Mouse (Mus musculus): Measurements from ENCODE around the gene Ccdc43. TPM values are rescaled to one million over a fixed set of nuclear protein-coding genes. Genes with fewer than 3 reads are reported as not detected.
A peak's percentile ranks its signal among the peaks of the same experiment; 100 is the strongest.

The Ccdc43 gene
- 43.7 and 45.9 TPM in 2 replicates for polyA plus RNA-seq (2016; fragmentation: Nextera tagmentation; extraction: Ambion mirVana)

DNA sequence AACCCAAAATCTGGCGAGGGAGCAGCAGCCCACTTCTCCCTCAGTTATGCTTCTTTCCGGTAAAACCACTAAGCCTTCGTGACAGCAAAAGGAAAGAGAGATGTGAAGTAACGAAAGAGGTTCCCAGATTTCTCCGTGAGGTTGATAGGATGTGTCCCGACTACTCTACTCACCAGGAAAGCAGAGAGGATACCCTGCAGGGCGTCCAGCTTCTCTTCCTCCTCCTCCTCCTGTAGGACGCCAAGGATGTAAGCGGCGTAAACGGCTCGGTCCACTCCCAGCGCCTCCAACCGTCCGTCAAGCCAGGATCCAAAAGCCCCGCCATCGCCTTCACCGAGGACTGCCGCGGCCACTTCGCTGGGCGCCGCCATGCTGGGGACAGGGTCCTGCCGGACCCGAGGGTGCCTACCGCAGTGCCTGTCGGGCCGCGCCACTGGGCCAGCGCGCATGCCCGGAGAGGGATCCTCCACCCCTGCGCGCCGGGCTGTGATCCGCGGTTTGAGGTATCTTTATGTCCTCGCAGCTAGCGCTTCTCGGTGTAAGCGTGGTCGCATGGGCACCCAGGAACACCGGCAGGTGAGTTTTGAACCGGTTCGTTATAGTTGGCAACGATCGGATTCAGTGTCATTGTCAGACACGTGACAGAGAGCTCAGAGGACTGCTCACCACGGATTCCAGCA, at the start of gene Ccdc43:
Gene Ccdc43, minus strand, starts transcription at position 445 of the 680 bp plus-strand sequence.
- Histone ChIP-seq H3K36me3 (no peaks in the 10 kb centered on the region), H3K9me3 (no peaks in the 10 kb centered on the region), H3K9ac (peak within 1 kb of the TSS; percentile 71), H3K27ac (no peak within 1 kb of the TSS; the same call in 1 of the 2 replicates), H3K4me3 (peak within 1 kb of the TSS; percentile 73), H3K27me3 (replicated peaks) (no peaks in the 10 kb centered on the region), H3K4me1 (peaks cover 8% of the 10 kb centered on the region), H3K4me2 (replicated peaks) (peak within 1 kb of the TSS; percentile 82)
- under 1% methylated on average over 49 of the region's 49 CpGs for WGBS
- peak; percentile 93 for ATAC-seq (ENCODE audit: low FRiP score, low read depth)

DNA sequence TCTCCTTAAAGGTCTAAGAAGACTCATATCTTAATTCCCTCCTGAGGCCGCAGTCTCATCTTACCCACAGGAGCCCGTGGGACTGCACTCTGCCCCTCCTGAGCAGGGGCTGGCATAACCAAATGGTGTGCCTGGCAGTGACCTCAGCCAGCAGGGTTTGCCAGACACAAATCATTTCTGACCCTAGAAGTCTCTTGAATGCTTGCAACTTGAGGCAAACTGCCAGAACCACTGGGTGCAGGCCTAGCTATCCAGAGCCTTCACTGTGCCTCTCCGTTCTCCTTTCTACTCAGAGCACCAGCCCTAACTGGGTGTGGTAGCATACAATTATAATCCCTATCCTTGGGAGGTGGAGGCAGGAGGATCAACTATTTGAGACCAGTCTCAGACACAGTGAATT, 47.2 kb upstream of the Ccdc43 start:
- H3K9me3 ChIP-seq = no peaks in the 10 kb centered on the region
- no peak overlapping the region for H3K4me2 ChIP-seq (replicated peaks)
- 93% methylated on average over 3 of the region's 3 CpGs for WGBS
- peaks cover 11% of the 10 kb centered on the region; the same call in 1 of the 2 replicates for H3K4me1 ChIP-seq
- H3K27me3 ChIP-seq (replicated peaks) = no peaks in the 10 kb centered on the region
- H3K4me3 ChIP-seq = no peak overlapping the region
- H3K36me3 ChIP-seq = no peaks in the 10 kb centered on the region
- no peak overlapping the region for H3K27ac ChIP-seq
- ATAC-seq (ENCODE audit: low FRiP score, low read depth) = no peak
- no peak overlapping the region for H3K9ac ChIP-seq

DNA sequence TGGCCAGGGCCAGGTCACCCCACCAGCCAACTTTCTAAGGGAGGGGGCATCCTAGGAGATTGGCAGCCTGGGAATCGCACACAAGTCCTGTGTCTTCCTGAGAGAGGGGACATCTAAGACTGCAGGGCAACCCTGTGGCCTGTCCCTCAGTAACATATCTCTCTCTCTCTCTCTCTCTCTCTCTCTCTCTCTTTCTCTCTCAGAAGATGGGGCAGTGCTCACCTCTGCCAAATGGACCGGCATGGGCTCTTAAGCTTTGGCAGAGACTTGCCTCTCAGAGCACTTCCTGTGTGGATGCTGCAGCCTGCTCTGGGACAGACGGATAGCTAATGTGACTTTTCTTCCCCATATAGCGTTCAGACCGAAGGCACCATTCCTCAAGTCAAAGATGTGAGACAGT, 45.3 kb upstream of the Ccdc43 start:
- Histone ChIP-seq H3K4me1 (peaks cover 17% of the 10 kb centered on the region), H3K27ac (no peak overlapping the region), H3K27me3 (replicated peaks) (peaks cover 6% of the 10 kb centered on the region; the same call in 1 of the 2 replicates), H3K9ac (no peak overlapping the region), H3K36me3 (no peaks in the 10 kb centered on the region), H3K9me3 (no peaks in the 10 kb centered on the region), H3K4me2 (replicated peaks) (no peak overlapping the region), H3K4me3 (no peak overlapping the region)
- 83% methylated on average over 5 of the region's 5 CpGs for WGBS
- ATAC-seq (ENCODE audit: low FRiP score, low read depth) = no peak

DNA sequence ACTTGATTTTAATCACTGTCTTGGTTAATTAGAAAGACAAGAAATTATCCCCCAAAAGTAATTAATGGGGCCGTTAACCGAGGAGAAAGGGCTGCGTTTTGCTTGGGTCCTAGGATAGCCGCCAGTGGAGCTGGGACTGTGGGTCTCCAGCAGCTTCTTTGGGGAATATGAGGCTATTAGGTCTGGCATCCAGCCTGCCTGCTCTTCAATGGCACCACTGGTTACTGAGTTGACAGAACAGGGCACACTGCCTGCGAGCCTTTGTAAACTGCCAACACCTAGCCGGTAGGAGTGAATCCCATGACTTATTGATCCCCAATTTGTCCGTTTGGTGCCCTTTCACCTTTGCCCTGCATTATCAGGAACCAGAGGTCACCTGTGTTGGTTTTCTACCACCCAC, 44.5 kb upstream of the Ccdc43 start:
- ATAC-seq (ENCODE audit: low FRiP score, low read depth) = no peak
- H3K4me1 ChIP-seq = peaks cover 17% of the 10 kb centered on the region
- H3K9me3 ChIP-seq = no peaks in the 10 kb centered on the region
- H3K27ac ChIP-seq = no peak overlapping the region
- H3K36me3 ChIP-seq = no peaks in the 10 kb centered on the region
- no peak overlapping the region for H3K4me3 ChIP-seq
- no peak overlapping the region for H3K9ac ChIP-seq
- H3K4me2 ChIP-seq (replicated peaks) = no peak overlapping the region
- peaks cover 6% of the 10 kb centered on the region; the same call in 1 of the 2 replicates for H3K27me3 ChIP-seq (replicated peaks)
- 27% methylated on average over 7 of the region's 7 CpGs for WGBS

DNA sequence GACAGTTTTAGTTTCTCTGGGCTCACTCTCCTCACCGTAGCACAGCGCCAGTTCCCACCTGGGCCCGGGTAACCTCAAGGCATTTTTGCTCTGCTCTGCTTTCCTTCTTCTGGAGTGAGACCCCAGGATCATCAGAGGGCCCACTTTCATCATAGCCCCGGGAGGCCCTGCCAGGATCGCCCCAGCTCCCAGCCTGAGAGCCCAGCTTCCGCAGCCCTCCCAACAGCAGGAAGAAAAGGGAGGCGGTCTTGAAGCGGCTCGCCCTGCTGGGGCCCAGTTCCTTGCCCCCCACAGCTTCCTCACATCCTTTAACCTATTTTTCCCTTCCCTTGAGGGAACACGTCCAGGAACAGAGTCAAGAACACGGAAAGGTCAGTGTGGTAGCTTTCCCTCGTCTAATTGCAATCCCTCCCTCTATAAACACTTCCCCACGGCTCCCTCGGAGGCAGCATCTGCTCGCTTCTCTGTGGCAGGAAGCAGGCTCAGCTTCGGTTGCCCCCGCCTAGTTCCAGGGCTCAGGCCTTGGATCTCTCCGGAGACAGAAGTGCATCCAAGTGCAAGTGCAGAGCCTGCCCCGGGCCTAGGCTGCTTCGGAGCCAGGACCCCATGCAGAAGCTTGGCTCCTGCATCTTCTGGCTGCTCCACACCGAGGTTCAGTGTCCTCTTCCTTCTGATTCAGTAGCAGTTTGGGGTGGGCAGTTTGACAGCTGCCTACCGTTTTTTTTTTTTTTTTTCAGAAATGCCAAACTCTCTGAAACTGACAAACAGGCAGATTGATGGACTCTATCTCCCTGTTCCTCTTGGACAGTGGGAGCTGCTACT, 43.8 kb upstream of the Ccdc43 start:
- H3K36me3 ChIP-seq = no peaks in the 10 kb centered on the region
- peaks cover 17% of the 10 kb centered on the region for H3K4me1 ChIP-seq
- H3K27me3 ChIP-seq (replicated peaks) = peaks cover 6% of the 10 kb centered on the region; the same call in 1 of the 2 replicates
- no peaks in the 10 kb centered on the region for H3K9me3 ChIP-seq
- H3K4me3 ChIP-seq = no peak overlapping the region
- H3K27ac ChIP-seq = no peak overlapping the region
- 14% methylated on average over 22 of the region's 22 CpGs for WGBS
- no peak for ATAC-seq (ENCODE audit: low FRiP score, low read depth)
- H3K9ac ChIP-seq = no peak overlapping the region
- peak overlapping the region; percentile 30 for H3K4me2 ChIP-seq (replicated peaks)

DNA sequence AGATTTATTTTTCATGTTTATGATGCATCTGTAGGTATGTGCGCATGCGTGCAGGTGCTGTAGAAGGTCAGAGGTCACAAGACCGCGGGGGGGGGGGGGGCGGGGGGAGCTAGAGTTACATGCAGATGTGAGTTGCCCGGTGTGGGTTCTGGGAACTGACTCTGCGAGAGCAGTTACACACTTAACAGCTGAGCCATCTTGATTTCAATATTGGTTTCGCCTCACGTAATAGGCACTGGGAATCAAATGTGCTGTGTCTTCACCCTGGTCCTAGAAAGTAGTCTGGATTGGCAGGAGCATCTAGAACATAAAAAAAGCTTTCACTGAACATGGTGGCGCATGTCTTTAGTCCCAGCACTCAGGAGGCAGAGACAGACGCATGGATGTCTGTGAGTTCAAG, 43.1 kb upstream of the Ccdc43 start:
- H3K9me3 ChIP-seq = no peaks in the 10 kb centered on the region
- ATAC-seq (ENCODE audit: low FRiP score, low read depth) = no peak
- no peak overlapping the region for H3K9ac ChIP-seq
- peaks cover 17% of the 10 kb centered on the region for H3K4me1 ChIP-seq
- H3K4me2 ChIP-seq (replicated peaks) = no peak overlapping the region
- no peak overlapping the region for H3K27ac ChIP-seq
- peaks cover 6% of the 10 kb centered on the region; the same call in 1 of the 2 replicates for H3K27me3 ChIP-seq (replicated peaks)
- no peak overlapping the region for H3K4me3 ChIP-seq
- WGBS = 49% methylated on average over 11 of the region's 11 CpGs
- H3K36me3 ChIP-seq = no peaks in the 10 kb centered on the region

DNA sequence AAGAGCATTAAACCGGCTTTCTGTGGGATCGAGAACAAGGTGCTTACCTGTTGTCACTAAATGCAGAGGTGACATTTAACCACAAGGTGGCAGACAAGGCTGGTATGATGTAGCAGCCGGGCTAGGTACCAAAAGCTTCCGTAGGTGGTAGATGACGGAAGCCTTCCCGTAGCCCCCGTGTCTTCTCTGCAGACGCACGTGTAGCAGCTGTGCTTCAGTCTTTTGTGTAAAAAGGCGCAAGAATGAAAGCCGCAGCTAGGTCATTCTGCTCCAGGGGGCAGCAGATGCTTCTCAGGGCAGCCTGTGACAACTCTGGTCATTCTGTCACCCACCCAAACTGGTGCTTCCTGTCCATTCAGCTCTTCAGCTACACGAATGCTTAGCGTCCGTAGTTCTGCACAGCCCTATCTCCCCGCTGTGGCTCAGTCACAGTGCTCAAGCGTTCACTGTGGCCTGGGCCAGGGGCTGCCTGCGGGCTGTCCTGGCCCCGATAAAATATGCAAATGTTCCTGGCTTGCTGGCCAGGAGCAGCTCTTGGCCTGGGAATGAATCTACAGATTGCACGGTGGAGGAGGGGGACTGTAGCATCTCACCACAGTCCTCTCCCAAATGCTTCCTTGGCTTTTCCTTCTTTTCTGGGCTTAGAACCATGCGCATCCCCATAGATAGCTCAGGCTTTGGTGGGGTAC, 41.8 kb upstream of the Ccdc43 start:
- ATAC-seq (ENCODE audit: low FRiP score, low read depth) = 0 out of 2 replicates have a peak, but pooled peaks have one; percentile 33
- Histone ChIP-seq H3K27me3 (replicated peaks) (peaks cover 6% of the 10 kb centered on the region; the same call in 1 of the 2 replicates), H3K4me3 (peak overlapping the region; percentile 25; the same call in 1 of the 2 replicates), H3K4me2 (replicated peaks) (peak overlapping the region; percentile 68), H3K9me3 (no peaks in the 10 kb centered on the region), H3K36me3 (no peaks in the 10 kb centered on the region), H3K27ac (no peak overlapping the region), H3K4me1 (peaks cover 17% of the 10 kb centered on the region), H3K9ac (peak overlapping the region; percentile 54)
- 4% methylated on average over 20 of the region's 20 CpGs for WGBS

DNA sequence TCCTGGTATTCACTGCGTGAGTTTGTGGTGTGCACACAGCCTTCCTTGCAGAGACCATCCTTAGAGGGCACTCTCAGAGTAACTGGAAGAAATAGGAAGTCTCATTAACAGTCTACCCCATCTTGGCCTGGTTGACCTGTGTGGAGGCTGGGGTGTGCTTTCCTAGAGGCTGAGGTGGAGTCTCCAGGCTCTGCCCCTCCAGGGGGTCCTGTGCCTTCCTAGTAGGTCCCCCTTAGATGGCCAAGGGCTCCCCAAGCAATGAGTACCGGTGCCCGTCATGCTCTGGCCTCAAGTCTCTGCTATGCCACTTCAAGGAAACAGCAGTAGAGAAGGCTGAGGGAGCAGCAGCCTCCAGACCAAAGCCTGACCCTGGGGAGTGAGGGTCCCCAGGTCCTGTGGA, 40.5 kb upstream of the Ccdc43 start:
- Histone ChIP-seq H3K36me3 (no peaks in the 10 kb centered on the region), H3K9ac (no peak overlapping the region), H3K27me3 (replicated peaks) (peaks cover 6% of the 10 kb centered on the region; the same call in 1 of the 2 replicates), H3K4me3 (no peak overlapping the region), H3K9me3 (no peaks in the 10 kb centered on the region), H3K4me1 (peaks cover 17% of the 10 kb centered on the region), H3K4me2 (replicated peaks) (no peak overlapping the region), H3K27ac (no peak overlapping the region)
- ATAC-seq (ENCODE audit: low FRiP score, low read depth) = no peak
- WGBS = 84% methylated on average over 3 of the region's 3 CpGs

DNA sequence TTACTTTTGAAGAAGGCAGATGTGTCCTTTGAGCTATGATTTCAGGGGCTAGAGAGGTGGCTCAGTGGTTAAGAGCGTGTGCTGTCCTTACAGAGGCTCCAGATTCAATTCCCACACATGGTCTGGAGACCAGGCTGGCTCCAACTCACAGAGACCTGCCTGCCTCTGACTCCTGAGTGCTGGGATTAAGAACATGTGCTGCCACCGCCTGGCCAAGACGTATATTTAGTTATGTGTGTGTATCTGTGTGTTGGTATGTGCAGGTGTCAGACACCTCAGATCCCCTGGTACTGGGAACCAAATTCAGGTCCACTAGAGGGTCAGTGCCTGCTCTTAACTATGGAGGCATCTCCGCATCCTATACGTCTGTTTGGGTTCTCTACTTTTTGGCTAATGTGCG, 37.4 kb upstream of the Ccdc43 start:
- peaks cover 8% of the 10 kb centered on the region for H3K4me1 ChIP-seq
- no peaks in the 10 kb centered on the region for H3K36me3 ChIP-seq
- no peak overlapping the region for H3K9ac ChIP-seq
- WGBS = 95% methylated on average over 6 of the region's 6 CpGs
- no peak overlapping the region for H3K4me2 ChIP-seq (replicated peaks)
- no peak overlapping the region for H3K27ac ChIP-seq
- no peaks in the 10 kb centered on the region for H3K9me3 ChIP-seq
- H3K27me3 ChIP-seq (replicated peaks) = peaks cover 6% of the 10 kb centered on the region; the same call in 1 of the 2 replicates
- ATAC-seq (ENCODE audit: low FRiP score, low read depth) = no peak
- no peak overlapping the region for H3K4me3 ChIP-seq

DNA sequence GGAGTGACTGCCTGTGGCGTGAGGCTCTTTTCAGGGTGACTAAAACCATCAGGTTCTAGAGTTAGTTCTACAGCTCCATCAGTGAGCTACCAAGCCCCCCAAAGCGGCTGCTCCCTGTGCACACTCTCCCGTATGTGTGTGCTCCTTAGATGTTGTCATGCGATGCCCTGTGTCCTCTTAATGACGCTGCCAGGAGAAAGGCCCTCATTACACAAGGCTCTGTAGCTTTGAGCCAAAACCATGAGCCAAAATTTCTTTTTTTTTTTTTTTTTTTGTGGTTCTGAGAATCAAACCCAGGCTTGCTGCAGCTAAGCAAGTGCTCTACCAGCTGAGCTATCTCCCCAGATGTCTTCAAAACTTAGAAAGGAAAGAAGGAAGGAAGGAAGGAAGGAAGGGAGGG, 35.6 kb upstream of the Ccdc43 start:
- H3K4me3 ChIP-seq = no peak overlapping the region
- no peak for ATAC-seq (ENCODE audit: low FRiP score, low read depth)
- WGBS = 75% methylated on average over 5 of the region's 5 CpGs
- no peak overlapping the region for H3K9ac ChIP-seq
- H3K36me3 ChIP-seq = no peaks in the 10 kb centered on the region
- no peaks in the 10 kb centered on the region for H3K9me3 ChIP-seq
- no peak overlapping the region for H3K27ac ChIP-seq
- peaks cover 3% of the 10 kb centered on the region; the same call in 1 of the 2 replicates for H3K27me3 ChIP-seq (replicated peaks)
- H3K4me2 ChIP-seq (replicated peaks) = no peak overlapping the region
- no peaks in the 10 kb centered on the region for H3K4me1 ChIP-seq

DNA sequence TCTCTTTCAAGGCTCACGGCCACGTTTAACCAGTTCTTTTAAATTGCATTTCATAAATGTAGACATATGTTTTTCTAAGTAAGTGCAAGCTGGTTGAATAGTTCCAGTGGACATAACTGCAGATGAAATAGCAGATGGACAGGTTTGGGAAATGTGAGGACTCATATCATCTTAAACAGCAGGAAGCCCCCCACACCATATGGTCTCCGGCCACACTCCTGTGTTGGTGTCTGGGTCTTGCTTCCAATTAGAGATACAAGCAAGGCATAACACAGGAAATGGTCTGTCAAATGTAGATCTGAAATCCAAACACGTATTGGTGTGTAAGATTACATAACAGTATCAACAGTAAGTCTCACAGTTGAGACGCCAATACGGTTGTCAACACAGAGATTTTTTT, 33.8 kb upstream of the Ccdc43 start:
- Histone ChIP-seq H3K4me1 (no peaks in the 10 kb centered on the region), H3K4me2 (replicated peaks) (no peak overlapping the region), H3K27me3 (replicated peaks) (no peaks in the 10 kb centered on the region), H3K36me3 (no peaks in the 10 kb centered on the region), H3K4me3 (no peak overlapping the region), H3K27ac (no peak overlapping the region), H3K9me3 (no peaks in the 10 kb centered on the region), H3K9ac (no peak overlapping the region)
- 91% methylated on average over 6 of the region's 6 CpGs for WGBS
- ATAC-seq (ENCODE audit: low FRiP score, low read depth) = no peak

DNA sequence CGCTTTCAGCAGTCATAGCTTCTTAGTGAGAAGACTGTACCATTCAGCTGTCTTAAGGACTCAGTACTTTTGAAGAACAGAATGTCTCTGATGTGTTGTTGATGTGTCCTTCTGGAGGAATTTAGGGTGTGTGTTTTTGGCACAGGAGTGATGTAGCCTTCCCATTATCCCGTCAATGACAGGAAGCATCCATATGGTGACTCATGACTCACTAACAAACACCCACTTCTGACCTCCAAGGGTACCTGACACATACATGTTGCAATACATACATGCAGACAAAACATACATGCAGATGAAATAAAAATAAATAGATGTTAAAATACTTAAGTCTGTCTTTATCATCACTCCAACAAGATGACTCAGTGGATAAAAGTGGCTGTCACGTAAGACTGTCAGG, 32.3 kb upstream of the Ccdc43 start:
- Histone ChIP-seq H3K4me1 (no peaks in the 10 kb centered on the region), H3K36me3 (no peaks in the 10 kb centered on the region), H3K9ac (no peak overlapping the region), H3K9me3 (no peaks in the 10 kb centered on the region), H3K4me3 (no peak overlapping the region), H3K27me3 (replicated peaks) (no peaks in the 10 kb centered on the region), H3K27ac (no peak overlapping the region), H3K4me2 (replicated peaks) (no peak overlapping the region)
- ATAC-seq (ENCODE audit: low FRiP score, low read depth) = no peak
- WGBS = 91% methylated on average over 3 of the region's 3 CpGs

All from neural tube, embryonic 12.5 days (tissue).